Mouse (Mus musculus): Measurements from ENCODE around the gene Pip5kl1. TPM values are rescaled to one million over a fixed set of nuclear protein-coding genes. Genes with fewer than 3 reads are reported as not detected.
A peak's percentile ranks its signal among the peaks of the same experiment; 100 is the strongest.

Pip5kl1 gene
- polyA plus RNA-seq, 1 experiment from 2014 or later, result 0.33 TPM

- Histone ChIP-seq H3K36me3 (ENCODE audit: control insufficient read depth, insufficient read depth, low read length) (no peaks in the 10 kb centered on the region), H3K27ac (ENCODE audit: low read length) (0 out of 2 replicates have a peak overlapping the region, but pooled peaks have one; percentile 1), H3K4me1 (ENCODE audit: control insufficient read depth, insufficient read depth, low read length) (peaks cover 45% of the 10 kb centered on the region), H3K27me3 (replicated peaks; ENCODE audit: control insufficient read depth, insufficient read depth, low read length) (no peaks in the 10 kb centered on the region), H3K4me2 (ENCODE audit: low read depth, low read length) (no peak overlapping the region), H3K9me3 (ENCODE audit: control insufficient read depth, low read length) (no peaks in the 10 kb centered on the region), H3K9ac (ENCODE audit: low read depth, low read length) (no peak overlapping the region), H3K4me3 (ENCODE audit: low read length) (no peak overlapping the region)
- WGBS, result 87% methylated on average over 1 of the region's 1 CpGs
- no peak for ATAC-seq
These were observed 27.6 kb upstream of the Pip5kl1 start for GRCm38 (mm10) chr2:32546951-32547350.

- Histone ChIP-seq H3K9ac (ENCODE audit: low read depth, low read length) (no peak overlapping the region), H3K4me2 (ENCODE audit: low read depth, low read length) (no peak overlapping the region), H3K27me3 (replicated peaks; ENCODE audit: control insufficient read depth, insufficient read depth, low read length) (no peaks in the 10 kb centered on the region), H3K27ac (ENCODE audit: low read length) (no peak overlapping the region), H3K4me1 (ENCODE audit: control insufficient read depth, insufficient read depth, low read length) (peaks cover 42% of the 10 kb centered on the region), H3K4me3 (ENCODE audit: low read length) (no peak overlapping the region), H3K36me3 (ENCODE audit: control insufficient read depth, insufficient read depth, low read length) (no peaks in the 10 kb centered on the region), H3K9me3 (ENCODE audit: control insufficient read depth, low read length) (no peaks in the 10 kb centered on the region)
- WGBS, result 66% methylated on average over 5 of the region's 5 CpGs
- peak; percentile 19; the same call in 1 of the 2 replicates for ATAC-seq
These were observed 27.2 kb upstream of the Pip5kl1 start for GRCm38 (mm10) chr2:32547380-32547779.

GRCm38 (mm10) chr2:32547964-32548739 is 26.4 kb upstream of the Pip5kl1 start:
- Histone ChIP-seq H3K9ac (ENCODE audit: low read depth, low read length) (no peak overlapping the region), H3K4me3 (ENCODE audit: low read length) (no peak overlapping the region), H3K4me1 (ENCODE audit: control insufficient read depth, insufficient read depth, low read length) (peaks cover 34% of the 10 kb centered on the region), H3K9me3 (ENCODE audit: control insufficient read depth, low read length) (no peaks in the 10 kb centered on the region), H3K27me3 (replicated peaks; ENCODE audit: control insufficient read depth, insufficient read depth, low read length) (no peaks in the 10 kb centered on the region), H3K27ac (ENCODE audit: low read length) (no peak overlapping the region), H3K36me3 (ENCODE audit: control insufficient read depth, insufficient read depth, low read length) (no peaks in the 10 kb centered on the region), H3K4me2 (ENCODE audit: low read depth, low read length) (no peak overlapping the region)
- ATAC-seq, result no peak
- WGBS, result 89% methylated on average over 7 of the region's 7 CpGs

DNA sequence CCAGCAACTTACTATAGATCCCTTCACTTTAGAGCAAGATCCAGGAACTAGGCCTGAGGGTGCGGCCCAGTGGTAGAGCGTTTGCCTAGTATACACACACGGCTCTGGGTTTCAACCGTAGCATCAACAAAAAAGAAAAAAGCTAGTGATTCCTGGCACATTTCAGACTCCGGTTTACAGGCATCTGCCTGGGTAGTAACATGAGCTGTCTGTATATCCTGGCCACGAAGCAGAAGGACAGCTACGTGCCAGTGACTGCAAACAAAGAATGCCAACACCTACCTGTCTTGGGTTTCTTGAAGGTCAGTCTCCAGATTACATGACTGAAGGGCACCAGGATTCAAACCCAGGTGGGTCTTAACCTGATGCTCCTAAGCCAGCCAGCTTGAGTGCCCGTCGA is 25.4 kb upstream of the Pip5kl1 start:
- Histone ChIP-seq H3K4me2 (ENCODE audit: low read depth, low read length) (no peak overlapping the region), H3K27ac (ENCODE audit: low read length) (peak overlapping the region; percentile 20), H3K9me3 (ENCODE audit: control insufficient read depth, low read length) (no peaks in the 10 kb centered on the region), H3K4me1 (ENCODE audit: control insufficient read depth, insufficient read depth, low read length) (peaks cover 31% of the 10 kb centered on the region), H3K9ac (ENCODE audit: low read depth, low read length) (no peak overlapping the region), H3K27me3 (replicated peaks; ENCODE audit: control insufficient read depth, insufficient read depth, low read length) (no peaks in the 10 kb centered on the region), H3K36me3 (ENCODE audit: control insufficient read depth, insufficient read depth, low read length) (no peaks in the 10 kb centered on the region), H3K4me3 (ENCODE audit: low read length) (no peak overlapping the region)
- WGBS, result 72% methylated on average over 9 of the region's 9 CpGs
- ATAC-seq, result no peak

DNA sequence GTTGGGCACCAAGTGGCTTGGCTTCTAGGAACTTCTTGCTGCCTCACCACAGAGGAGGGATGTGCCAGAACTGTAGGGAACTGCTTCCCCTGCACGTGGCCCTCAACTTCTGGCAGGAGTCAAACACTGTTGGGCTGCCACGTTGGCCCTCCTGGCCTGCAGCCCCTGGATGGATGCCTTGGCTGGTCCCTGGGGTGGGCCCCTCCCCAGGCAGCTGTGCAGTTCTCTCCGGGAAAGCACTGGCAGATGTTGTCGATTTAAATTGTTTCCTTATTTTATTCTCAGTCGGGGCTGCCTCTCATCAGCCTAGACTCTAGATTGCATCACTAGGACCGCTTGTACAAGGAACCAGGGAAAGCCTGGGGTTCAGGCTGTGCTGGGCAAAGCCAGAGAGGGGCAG is 24.8 kb upstream of the Pip5kl1 start:
- no peak overlapping the region for H3K4me3 ChIP-seq (ENCODE audit: low read length)
- whole genome bisulfite sequencing, result 46% methylated on average over 6 of the region's 6 CpGs
- H3K9me3 ChIP-seq (ENCODE audit: control insufficient read depth, low read length), result no peaks in the 10 kb centered on the region
- no peaks in the 10 kb centered on the region for H3K27me3 ChIP-seq (replicated peaks; ENCODE audit: control insufficient read depth, insufficient read depth, low read length)
- H3K36me3 ChIP-seq (ENCODE audit: control insufficient read depth, insufficient read depth, low read length), result no peaks in the 10 kb centered on the region
- ATAC-seq, result 0 out of 2 replicates have a peak, but pooled peaks have one; percentile 15
- no peak overlapping the region for H3K4me2 ChIP-seq (ENCODE audit: low read depth, low read length)
- no peak overlapping the region for H3K9ac ChIP-seq (ENCODE audit: low read depth, low read length)
- peaks cover 30% of the 10 kb centered on the region for H3K4me1 ChIP-seq (ENCODE audit: control insufficient read depth, insufficient read depth, low read length)
- H3K27ac ChIP-seq (ENCODE audit: low read length), result peak overlapping the region; percentile 20

GRCm38 (mm10) chr2:32551236-32551635 is 23.4 kb upstream of the Pip5kl1 start:
- no peaks in the 10 kb centered on the region for H3K9me3 ChIP-seq (ENCODE audit: control insufficient read depth, low read length)
- 0 out of 2 replicates have a peak overlapping the region, but pooled peaks have one; percentile 9 for H3K27ac ChIP-seq (ENCODE audit: low read length)

GRCm38 (mm10) chr2:32553592-32554148 is 20.9 kb upstream of the Pip5kl1 start:
- Histone ChIP-seq H3K9ac (ENCODE audit: low read depth, low read length) (no peak overlapping the region), H3K9me3 (ENCODE audit: control insufficient read depth, low read length) (no peaks in the 10 kb centered on the region), H3K27ac (ENCODE audit: low read length) (no peak overlapping the region), H3K4me3 (ENCODE audit: low read length) (no peak overlapping the region), H3K36me3 (ENCODE audit: control insufficient read depth, insufficient read depth, low read length) (no peaks in the 10 kb centered on the region; the same call in 1 of the 2 replicates), H3K4me2 (ENCODE audit: low read depth, low read length) (no peak overlapping the region), H3K4me1 (ENCODE audit: control insufficient read depth, insufficient read depth, low read length) (peaks cover 22% of the 10 kb centered on the region), H3K27me3 (replicated peaks; ENCODE audit: control insufficient read depth, insufficient read depth, low read length) (no peaks in the 10 kb centered on the region)
- WGBS, result 67% methylated on average over 7 of the region's 7 CpGs
- no peak for ATAC-seq

More at GRCm38 (mm10) chr2:32551236-32551635, 23.4 kb upstream of the Pip5kl1 start:
- no peak overlapping the region for H3K4me3 ChIP-seq (ENCODE audit: low read length)
- H3K27me3 ChIP-seq (replicated peaks; ENCODE audit: control insufficient read depth, insufficient read depth, low read length), result no peaks in the 10 kb centered on the region
- no peak overlapping the region for H3K4me2 ChIP-seq (ENCODE audit: low read depth, low read length)
- 64% methylated on average over 5 of the region's 5 CpGs for WGBS
- no peak overlapping the region for H3K9ac ChIP-seq (ENCODE audit: low read depth, low read length)
- H3K4me1 ChIP-seq (ENCODE audit: control insufficient read depth, insufficient read depth, low read length), result peaks cover 28% of the 10 kb centered on the region
- H3K36me3 ChIP-seq (ENCODE audit: control insufficient read depth, insufficient read depth, low read length), result no peaks in the 10 kb centered on the region
- ATAC-seq, result peak; percentile 65

- H3K36me3 ChIP-seq (ENCODE audit: control insufficient read depth, insufficient read depth, low read length), result peaks cover 2% of the 10 kb centered on the region; the same call in 1 of the 2 replicates
- 53% methylated on average over 4 of the region's 4 CpGs for WGBS
- H3K9me3 ChIP-seq (ENCODE audit: control insufficient read depth, low read length), result no peaks in the 10 kb centered on the region
- H3K4me2 ChIP-seq (ENCODE audit: low read depth, low read length), result no peak overlapping the region
- H3K4me3 ChIP-seq (ENCODE audit: low read length), result no peak overlapping the region
- no peak overlapping the region for H3K27ac ChIP-seq (ENCODE audit: low read length)
- H3K9ac ChIP-seq (ENCODE audit: low read depth, low read length), result peak overlapping the region; percentile 12; the same call in 1 of the 2 replicates
- H3K4me1 ChIP-seq (ENCODE audit: control insufficient read depth, insufficient read depth, low read length), result peaks cover 7% of the 10 kb centered on the region
- no peaks in the 10 kb centered on the region for H3K27me3 ChIP-seq (replicated peaks; ENCODE audit: control insufficient read depth, insufficient read depth, low read length)
- no peak for ATAC-seq
These were observed 19.1 kb upstream of the Pip5kl1 start for GRCm38 (mm10) chr2:32555484-32555883.

DNA sequence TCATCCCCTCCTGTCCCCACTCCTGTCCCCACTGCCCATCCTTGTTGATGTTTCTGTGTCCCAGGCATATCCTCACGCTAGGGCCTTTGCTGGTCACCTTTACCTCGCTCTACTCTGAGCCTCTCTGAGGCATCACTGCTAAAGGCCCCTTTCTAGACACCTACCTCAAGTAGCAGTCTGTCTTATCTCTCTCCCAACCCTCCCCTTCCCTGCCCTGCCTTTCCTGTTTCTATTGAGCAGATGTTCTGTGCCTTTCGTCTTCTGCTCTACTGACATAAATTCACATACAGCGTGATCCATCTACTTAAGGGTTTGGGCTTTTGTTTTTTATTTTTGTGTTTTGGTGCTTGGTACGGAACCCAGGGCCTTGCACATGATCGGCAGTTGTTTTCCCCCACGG is 18.6 kb upstream of the Pip5kl1 start:
- H3K9ac ChIP-seq (ENCODE audit: low read depth, low read length), result no peak overlapping the region

More for the DNA sequence above, 18.6 kb upstream of the Pip5kl1 start:
- H3K4me1 ChIP-seq (ENCODE audit: control insufficient read depth, insufficient read depth, low read length), result peaks cover 2% of the 10 kb centered on the region
- H3K27me3 ChIP-seq (replicated peaks; ENCODE audit: control insufficient read depth, insufficient read depth, low read length), result no peaks in the 10 kb centered on the region
- no peak overlapping the region for H3K4me2 ChIP-seq (ENCODE audit: low read depth, low read length)
- ATAC-seq, result no peak
- WGBS, result 79% methylated on average over 7 of the region's 7 CpGs
- no peak overlapping the region for H3K27ac ChIP-seq (ENCODE audit: low read length)
- no peaks in the 10 kb centered on the region for H3K9me3 ChIP-seq (ENCODE audit: control insufficient read depth, low read length)
- no peak overlapping the region for H3K4me3 ChIP-seq (ENCODE audit: low read length)
- H3K36me3 ChIP-seq (ENCODE audit: control insufficient read depth, insufficient read depth, low read length), result peaks cover 7% of the 10 kb centered on the region; the same call in 1 of the 2 replicates

Data from intestine, embryonic 16.5 days (tissue).